Mouse (Mus musculus): ENCODE data around the gene Igsf21.

Gene Igsf21

DNA sequence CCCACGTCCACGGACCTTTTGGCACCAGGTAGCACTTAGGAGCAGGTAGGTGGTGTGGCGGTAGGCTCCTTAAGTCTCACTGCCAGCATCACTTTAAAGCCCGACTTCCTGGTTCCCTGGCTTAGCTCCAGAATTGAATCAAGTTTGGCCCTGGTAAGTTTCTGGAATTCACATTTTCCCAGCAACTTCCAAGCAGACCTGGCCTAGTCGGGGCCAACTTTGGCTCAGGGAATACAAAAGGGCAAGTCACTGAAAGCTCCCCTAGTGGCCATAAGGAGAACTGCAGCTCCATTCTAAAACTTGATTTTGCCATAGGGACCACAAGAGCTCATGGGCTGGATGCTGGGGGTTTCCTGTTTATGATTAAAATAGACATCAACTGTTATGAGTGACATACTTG, 145.5 kb downstream of the Igsf21 start:
- DNase-seq (ENCODE audit: low spot score in 2 of 2): no peak

DNA sequence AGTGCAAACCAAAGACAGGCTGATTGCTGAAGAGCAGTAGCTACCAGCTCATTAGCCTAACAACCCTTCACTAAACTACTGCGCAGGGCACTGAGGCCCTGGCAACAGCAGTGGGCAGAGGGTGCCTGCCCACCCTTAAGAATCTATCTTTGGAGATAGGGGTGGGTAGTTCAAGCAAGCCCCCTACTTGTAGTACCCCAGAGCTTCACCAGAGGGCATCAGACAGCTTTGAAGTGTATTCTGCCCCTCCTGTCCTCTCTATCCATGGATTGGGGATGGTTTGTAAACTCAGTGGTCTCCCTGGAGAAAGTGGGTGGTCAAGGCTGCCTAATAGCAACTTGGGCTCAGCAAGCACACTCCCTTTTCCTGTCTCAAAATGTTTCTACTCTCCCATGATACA, 146.4 kb downstream of the Igsf21 start:
- DNase-seq (ENCODE audit: low spot score in 2 of 2): no peak

DNA sequence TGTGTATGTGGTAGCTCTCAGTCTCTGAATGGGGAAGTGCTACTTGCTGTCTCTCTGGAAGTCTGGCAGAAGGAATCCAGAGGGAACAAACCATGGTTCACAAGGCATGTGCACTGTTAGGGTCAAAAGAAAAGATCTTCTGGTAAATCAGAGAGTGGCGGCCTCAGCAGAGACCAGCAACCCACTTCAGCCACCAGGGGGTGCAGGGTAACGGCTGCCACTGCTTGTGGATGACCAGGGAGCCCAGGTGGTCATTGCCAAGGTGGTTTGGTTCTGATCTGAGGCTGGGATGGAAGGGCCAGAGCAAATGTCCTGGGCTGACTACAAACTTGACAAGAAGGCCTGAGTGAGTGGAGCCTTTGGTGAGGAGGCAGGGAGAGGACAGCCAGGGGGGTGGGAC, 150.3 kb downstream of the Igsf21 start:
- no peak for DNase-seq (ENCODE audit: low spot score in 2 of 2)

DNA sequence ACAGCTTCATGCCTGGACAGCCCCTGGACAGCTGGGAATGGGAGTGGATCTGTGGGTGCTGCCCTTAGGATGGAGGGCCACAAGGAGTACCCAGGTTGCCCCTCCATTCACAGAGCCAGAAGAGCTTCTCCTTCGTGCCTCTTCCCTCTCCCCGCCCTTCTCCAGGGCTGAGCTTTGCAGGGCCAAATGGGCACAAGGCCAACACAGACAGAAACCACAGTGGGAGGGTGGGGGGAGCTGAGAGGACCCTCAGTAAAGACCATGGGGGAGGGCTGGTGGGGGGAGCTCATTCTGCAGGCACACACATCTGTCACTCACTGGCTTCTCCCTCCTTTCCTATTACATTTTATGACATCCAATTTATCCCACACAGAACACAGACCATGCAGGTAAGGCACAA, 151.7 kb downstream of the Igsf21 start:
- DNase-seq (ENCODE audit: low spot score in 2 of 2): no peak

DNA sequence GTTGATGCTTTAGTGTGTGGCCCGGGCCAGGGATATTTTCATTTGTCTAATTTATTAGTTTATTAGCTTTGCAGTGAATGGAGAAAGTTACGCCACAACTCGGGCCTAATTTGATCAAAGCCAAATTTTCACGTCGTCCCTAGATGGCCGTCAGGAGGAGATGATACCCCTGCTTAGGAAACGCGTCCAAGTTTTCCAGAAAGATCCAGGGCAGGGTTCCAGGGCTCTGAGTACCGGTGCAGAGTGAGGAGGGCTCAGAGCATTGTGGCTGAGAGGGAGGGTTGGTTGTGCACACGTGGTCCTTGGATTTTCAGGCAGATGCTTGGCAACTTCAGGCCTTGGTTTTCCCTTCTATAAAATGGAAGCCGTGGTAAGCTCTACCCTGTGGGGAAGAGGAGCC, 154.2 kb downstream of the Igsf21 start:
- DNase-seq (ENCODE audit: low spot score in 2 of 2): no peak

DNA sequence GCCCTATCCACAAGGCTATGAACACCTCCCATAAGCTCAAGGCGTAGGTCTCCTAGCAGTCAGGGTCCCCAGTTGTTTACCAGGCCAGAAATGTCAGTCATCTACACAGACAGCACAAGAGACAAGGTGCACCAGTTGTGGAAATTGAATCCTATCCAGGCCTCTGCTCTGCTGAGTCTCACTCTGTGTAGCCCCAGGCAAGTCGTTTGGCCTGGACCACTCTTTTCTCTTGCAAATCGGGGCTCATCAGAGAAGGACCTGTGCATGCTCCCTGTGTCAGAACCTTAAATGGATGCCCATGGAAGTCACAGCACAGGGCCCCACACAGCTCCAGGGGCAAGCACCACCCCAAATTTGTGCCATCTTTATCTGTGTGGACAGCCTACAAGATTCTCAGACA, 154.9 kb downstream of the Igsf21 start:
- DNase-seq (ENCODE audit: low spot score in 2 of 2): no peak

DNA sequence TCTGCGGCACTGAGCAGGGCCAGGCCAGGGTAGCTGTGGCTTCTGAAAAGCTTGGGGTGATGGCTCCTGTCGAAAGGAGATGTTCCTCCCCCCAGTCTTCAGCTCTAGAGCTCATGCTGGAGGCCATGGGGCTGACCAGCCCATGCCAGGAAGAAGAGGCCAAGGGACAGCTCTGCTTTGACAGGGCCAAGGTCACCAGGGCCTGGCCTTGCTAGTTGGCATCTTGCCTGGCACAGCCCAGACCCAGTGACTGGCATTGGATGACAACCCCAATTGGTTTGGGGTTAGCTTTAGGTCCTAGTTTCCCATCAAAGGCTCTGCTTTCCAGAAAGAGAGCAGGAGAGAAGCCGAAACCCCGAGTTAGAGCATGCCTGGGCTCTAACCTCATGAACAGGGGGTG, 156.9 kb downstream of the Igsf21 start:
- no peak for DNase-seq (ENCODE audit: low spot score in 2 of 2)

DNA sequence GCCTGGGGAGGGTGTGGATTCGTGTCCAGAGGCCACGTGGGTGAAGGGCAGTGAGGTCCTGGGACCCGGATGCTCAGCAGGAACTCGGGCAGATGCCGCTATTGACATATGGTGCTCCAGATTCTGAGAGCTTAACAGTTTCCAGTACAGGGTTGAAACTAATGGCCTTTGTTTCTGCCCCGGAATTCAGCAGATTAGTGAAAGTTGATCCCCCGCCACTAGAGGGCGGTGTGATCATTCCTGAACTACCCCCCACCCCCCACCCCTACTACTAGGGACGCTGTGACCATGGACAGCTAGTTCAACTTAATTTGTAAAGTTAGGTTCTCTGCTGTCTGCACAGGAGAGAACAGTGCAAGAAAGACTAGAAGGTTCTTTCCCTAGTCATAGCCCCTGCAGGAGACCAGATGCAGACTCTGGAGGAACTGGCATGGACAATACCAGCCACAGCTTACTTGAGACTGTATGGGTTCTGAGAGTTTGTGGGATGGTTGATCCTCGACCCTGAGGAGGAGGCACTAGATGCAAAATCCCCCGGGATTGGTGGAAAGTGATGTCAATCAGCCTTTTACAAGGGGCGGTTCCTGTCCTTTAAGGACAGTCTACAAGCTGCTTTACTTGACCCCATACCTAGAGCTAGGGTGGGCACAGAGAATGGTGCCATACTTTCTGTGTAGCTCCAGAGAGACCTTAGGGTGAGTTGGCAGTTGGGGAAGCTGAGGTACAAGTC, 157.7 kb downstream of the Igsf21 start:
- no peak for DNase-seq (ENCODE audit: low spot score in 2 of 2)

DNA sequence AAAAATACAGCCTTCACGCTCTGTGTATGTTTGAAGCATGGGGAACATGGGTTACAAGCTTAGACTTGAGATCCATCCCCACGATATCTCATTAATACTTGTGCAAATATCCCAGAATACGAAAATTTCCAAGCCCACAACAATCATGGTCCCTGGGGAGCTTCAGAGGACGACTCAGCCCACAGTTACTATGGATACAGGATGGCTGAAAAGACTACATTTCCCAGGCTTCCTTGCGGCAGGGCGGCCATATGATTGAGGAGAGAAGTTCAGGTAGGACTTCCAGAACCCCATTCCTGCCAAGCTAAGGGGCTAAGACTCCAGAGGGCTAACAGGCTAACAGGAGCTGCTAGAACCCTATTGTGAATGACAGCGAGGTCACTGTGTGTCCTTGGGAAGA, 160.4 kb downstream of the Igsf21 start:
- DNase-seq (ENCODE audit: low spot score in 2 of 2): no peak

DNA sequence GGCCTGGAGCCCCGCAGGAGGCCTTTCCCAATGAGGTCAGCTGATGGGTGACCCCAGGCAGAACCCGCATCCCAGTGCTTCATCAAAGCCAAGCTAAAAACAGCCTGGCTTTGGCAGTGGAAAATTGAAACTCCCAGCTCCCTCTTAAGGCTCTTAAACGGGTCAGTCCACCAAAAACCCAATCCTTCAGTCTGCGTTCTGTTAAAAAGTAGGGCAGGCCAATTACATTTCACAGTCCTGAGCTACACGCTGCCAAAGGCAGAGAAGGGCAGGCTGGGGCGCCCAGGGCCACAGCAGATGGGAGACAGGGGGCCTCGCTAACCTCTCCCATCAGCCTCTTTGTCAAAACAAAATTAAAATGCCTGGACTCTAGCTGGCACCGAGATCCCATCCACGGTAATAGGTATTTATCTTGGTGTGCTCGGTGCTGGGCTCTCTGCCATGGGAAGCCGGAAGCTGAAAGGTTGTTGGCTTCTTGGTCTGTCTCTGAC, 162.0 kb downstream of the Igsf21 start:
- no peak for DNase-seq (ENCODE audit: low spot score in 2 of 2)

DNA sequence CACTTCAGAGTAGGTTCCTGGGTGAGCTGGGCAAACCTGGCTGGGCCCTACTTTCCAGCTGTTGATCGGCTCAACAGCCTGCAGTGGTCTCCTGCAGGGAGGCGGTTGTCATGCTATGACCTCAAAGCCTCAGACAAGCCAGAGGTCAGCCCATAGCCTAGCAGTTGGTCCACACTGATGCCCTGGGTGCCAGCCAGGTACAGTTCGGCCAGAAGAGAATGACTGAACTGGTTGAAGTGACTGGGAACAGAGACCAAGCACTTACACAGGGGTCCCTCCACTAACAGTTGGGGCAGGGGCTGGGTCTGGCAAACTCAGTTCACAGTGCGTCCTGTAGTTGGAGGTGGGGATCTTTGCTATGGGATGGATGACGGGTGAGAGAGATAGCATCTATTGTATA, 162.5 kb downstream of the Igsf21 start:
- no peak for DNase-seq (ENCODE audit: low spot score in 2 of 2)

DNA sequence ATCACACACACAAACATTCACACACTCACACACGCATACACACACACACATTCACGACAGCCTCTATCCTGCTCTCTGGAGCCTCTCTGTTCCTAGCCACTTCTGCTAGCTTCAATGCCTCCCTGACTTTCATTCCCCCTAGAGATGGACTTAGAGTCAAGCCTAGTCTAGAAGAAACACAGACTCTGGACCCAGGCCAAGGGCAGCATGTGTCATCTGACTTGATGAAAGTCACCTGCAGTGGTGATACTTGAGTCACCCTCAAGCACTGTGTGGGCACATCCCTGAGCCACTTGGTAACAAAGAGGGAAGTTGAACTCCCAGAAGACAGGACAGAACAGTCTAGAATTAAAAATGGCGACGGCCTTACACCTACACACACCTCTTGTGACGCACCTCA, 168.2 kb downstream of the Igsf21 start:
- DNase-seq (ENCODE audit: low spot score in 2 of 2): no peak

DNA sequence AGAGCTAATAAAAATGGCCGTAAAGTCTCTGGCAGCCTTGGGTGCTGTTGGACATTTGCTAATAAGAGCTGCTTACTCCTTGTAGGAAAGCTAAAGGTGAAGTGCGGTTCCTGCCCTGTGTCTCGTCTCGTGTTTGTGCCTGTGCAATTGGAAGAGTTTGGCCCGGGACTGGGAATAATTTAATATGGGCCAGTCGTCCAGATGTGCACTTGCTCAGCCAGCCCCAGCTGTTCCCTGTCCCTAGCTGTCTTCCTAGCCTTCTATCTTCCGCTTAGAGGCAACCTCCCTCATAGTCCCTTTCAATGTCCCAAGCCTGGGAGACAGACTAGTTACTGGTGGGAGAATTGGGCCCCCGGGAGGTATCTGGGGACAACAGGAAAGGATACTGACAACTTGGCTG, 169.0 kb downstream of the Igsf21 start:
- DNase-seq (ENCODE audit: low spot score in 2 of 2): no peak

DNA sequence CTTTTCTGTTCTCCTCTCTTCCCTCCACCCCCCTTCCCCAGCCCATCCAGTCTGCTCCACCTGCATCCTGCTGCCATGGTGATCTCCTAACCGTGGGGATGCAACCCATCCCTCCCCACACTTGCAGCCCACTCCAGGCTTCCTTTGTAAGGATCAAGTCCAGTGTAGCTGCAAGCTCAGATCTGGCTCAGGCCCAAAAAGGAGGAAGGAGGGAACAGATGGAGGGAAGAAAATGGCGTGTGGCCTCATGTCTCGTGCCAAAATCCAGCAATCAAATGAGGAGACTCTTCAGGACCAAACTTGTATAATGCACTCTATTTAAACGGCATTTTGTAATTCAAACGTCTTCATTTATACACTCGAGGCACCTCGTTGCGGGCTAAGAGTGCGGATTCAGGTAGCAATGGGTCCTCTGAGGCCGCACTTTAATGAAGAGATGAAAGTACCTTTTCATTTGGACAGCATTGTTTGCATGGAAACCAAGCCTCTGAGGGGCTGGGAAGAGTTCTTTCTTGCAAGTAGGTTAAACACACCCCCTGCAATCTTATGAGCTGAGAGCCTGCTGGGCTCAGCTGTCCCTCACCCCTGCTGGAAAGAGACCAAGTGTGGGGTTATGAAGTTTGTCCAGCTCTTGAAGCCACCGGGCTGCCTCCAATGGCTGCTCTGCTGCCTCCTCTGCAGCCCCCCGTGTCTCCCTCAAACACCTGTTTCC, 169.6 kb downstream of the Igsf21 start:
- no peak for DNase-seq (ENCODE audit: low spot score in 2 of 2)

DNA sequence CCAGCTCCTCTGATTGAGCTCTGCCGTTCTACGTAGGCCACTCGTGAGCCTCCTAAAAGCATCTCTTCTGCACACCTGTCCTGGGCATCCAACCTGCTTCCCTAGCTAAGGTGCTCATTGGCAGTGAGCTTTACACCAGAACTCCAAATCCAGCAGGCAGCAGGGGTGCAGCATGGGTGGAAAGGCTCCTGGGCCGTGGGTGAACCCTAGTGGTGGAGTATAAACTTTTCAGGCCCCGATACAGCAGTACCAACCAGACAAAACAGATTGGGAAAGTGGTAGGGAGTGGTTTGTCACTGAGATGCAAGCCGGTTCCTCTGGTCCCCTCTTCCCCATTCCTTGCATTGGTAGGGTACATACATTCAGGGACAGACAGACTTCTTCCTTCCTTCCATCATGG, 170.2 kb downstream of the Igsf21 start:
- no peak for DNase-seq (ENCODE audit: low spot score in 2 of 2)

DNA sequence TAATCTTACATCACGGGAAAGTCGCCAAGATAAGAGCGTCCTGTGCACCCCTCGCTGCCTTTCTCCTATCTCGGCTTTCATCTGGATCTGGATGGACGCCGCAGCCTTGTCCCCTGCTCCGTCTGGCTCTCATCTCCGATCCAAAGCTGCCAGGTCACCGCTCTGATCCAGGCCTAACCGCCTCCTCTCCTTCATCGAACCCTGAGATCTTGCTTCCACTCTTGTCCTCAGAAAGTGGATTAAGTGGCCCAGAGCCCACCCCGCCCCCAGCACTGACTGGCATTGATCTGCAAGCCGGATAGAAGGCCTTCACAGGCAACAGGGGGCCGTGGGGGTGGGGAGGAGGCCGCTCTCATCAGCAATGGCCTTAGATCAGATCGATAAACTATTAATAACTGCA, 175.5 kb downstream of the Igsf21 start:
- DNase-seq (ENCODE audit: low spot score in 2 of 2): no peak

DNA sequence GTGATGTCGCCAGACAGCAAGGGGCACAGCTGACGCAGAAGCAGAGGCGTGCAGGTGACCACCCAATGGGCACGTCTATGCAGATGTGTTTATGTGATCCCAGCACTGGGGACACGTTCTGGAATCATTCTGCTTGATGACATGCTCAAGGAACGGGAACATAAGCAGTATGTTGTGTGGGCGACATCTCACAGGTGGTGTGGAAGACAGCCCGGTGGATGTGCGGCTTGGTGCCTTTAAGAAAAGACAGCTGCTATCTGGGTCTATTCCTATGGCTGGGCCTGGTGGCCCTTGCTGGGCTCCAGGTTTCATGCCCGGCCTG, 176.3 kb downstream of the Igsf21 start:
- DNase-seq (ENCODE audit: low spot score in 2 of 2): no peak

DNA sequence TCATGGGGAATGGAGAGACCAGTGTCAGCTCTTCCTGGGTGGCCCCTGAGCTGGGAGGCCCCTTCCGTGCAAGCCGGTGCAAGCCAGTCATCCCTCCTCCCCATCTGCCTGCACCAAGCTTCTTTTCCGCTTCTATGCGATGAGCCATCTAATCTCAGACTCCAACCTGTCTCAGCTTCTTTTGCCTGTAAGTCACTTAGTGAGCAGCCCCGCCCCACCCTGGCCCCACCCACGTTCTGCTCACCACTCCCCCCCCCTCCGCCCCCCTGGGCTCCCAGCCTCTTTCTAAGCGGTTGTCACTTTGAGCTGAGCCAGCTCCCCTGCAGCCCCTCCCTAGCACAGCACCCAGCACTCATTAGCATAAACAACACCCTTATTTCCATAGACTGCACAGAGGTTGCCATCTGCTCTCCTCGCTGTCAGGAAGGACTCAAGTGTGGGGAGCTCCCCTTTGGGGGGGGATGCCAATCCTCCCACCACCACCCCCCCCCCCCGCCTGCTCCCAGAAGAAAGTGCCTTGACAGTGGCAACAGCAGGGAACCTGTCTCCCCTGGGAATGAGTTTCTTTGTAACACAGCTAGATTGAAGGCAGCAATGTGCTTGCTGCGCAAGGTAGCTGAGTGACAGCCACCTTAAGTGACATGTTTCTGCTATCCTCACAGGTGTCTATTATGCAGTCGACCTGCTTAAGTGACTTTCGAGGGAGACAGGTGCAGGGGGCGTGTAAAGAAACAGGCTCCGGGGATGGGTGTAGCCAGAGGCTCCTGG, 176.8 kb downstream of the Igsf21 start:
- DNase-seq (ENCODE audit: low spot score in 2 of 2): no peak

DNA sequence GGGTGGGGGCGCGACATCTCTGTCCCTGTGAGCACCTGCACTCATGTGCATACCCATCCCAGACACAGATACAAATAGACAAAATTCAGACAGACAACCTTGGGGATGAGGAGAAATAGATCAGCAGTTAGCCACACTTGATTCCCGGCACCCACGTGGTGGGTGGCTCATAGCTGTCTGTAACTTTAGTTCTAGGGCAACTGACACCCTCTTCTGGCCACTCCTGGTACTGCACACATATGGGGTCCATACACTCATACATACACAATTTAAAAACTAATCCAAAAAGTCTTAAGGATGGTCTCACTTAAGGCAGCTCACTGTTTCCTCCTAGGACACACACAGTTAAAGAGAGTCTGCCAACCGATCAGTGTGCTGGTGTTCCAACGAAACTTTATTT, 178.1 kb downstream of the Igsf21 start:
- no peak for DNase-seq (ENCODE audit: low spot score in 2 of 2)

DNA sequence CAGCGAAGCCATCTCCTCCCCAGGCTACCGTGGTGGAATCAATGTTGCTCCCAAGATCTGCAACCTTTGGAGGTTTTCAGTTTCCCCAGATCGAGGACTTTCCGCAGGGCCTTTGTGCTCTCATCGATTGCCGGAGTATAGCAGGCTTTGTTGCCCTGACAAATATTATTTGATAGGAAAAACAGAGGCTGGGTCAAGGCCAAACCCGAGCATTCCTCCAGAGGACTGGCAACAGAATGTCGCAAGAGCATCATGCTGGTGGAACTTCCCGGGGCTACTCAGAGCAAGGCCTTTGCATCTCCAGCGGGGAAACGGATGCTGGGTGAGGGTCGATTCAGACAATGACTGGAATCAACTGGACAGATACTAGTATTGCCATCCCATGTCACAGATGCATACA, 180.6 kb downstream of the Igsf21 start:
- no peak for DNase-seq (ENCODE audit: low spot score in 2 of 2)

DNA sequence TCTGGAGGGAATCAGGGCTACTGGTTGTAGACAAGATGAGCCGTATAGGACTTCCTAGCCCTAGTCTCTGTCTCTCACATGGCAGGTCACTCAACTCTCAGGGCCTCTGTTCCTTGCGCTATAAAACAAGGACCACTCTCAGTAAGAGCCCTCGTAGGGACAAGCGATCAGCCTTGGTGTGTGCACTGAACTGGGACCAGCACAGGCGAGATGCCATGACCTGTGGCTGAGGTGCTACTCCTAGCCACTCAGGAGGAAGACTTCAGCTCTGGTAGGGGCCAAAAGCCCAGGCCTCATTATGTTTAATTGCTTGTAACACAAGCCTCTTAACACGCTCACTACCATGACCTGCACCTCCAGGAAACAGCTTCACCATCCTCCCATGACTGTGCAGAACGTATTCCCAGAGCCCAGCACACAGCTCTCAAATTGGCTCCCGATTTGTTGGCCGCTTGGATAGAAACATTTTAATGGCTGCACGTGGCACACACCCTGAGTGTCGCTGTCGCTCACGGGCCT, 183.4 kb downstream of the Igsf21 start:
- DNase-seq (ENCODE audit: low spot score in 2 of 2): no peak

DNA sequence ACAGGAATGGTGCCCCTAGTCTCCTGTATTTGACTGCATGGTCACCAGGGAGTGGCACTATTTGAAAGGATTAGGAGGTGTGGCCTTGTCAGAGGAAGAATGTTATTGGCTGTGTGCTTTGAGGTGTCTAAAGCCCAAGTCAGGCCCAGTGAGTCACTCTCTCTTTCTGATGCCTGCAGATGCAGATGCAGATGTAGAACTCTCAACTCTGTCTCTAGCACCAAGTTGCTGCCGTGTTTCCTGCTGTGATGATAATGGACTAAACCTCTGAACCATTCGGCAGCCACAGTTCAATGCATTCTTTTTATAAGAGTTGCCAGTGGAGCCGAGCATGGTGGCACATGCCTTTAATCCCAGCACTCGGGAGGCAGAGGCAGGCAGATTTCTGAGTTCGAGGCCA, 186.3 kb downstream of the Igsf21 start:
- no peak for DNase-seq (ENCODE audit: low spot score in 2 of 2)

DNA sequence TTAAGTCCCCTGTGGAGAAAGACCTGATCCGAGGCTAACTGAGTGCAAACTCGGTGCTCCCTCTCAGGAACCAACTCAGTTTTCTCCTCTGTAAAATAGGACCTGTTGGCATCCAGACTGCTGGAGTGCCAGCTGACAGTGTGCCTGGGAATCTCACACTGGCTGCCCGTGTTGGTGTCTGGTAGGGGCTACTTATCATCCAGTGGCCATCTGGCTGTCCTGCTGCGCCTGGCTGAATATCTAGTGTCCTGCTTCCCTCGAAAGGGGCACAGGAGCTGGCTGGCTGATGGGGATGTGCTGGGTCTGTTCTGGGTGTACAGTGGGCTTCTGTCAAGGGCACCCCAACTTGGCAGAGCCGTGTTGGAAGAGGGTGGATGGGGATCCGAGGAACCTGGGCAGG, 193.5 kb downstream of the Igsf21 start:
- no peak for DNase-seq (ENCODE audit: low spot score in 2 of 2)
